ENCODE assay signal across 19 mouse cellular contexts in genomic region chr2:78053910-78054309, GRCm38 (mm10).
DNase-seq lines count a peak whose midpoint lies in the region; ATAC-seq and TF ChIP-seq lines count a peak whose summit lies in the region.
"Had no signal": no experiment of that assay in that cellular context is flagged by ENCODE, and none has a peak within 500 bp of the region (broad histone marks: within the 10 kb centered on the region; RNA-seq: fewer than 3 reads in every experiment).

No protein-coding gene starts in this region.

- peaks cover 3% of the 10 kb centered on the region for H3K4me1 ChIP-seq in lung, postnatal 0 days (ENCODE audit: insufficient read depth, low read depth, low read length)

- H3K4me3 ChIP-seq in lung, postnatal 0 days (ENCODE audit: low read depth, low read length) = no peak overlapping the region
- H3K4me3 ChIP-seq: embryonic facial prominence, embryonic 12.5 days; forebrain, embryonic 15.5 days; heart, adult 2 months; heart, embryonic 15.5 days; hindbrain, embryonic 15.5 days had no signal

- H3K36me3 ChIP-seq in lung, postnatal 0 days (ENCODE audit: insufficient read depth, low read length) = no peaks in the 10 kb centered on the region
- H3K36me3 ChIP-seq: embryonic facial prominence, embryonic 12.5 days; forebrain, embryonic 15.5 days; heart, embryonic 15.5 days; hindbrain, embryonic 15.5 days had no signal

- no peak for ATAC-seq in lung, postnatal 0 days
- peak; percentile 48 for ATAC-seq in common myeloid progenitor, adult 5-6 weeks (replicated peaks; ENCODE audit: low read depth, poor library complexity, severe bottlenecking)
- ATAC-seq in megakaryocyte, adult 5-6 weeks (ENCODE audit: poor library complexity, severe bottlenecking) = peak; percentile 59
- no peak for ATAC-seq in inflammation-experienced regulatory T-cells, adult 6 months
- ATAC-seq: forebrain, embryonic 15.5 days had no signal

- TF ChIP-seq CTCF in lung, postnatal 0 days (IDR thresholded peaks at IDR 0.05) = no peak

- TF ChIP-seq EP300 in lung, postnatal 0 days (IDR thresholded peaks at IDR 0.05) = no peak

- H3K27me3 ChIP-seq in lung, postnatal 0 days (replicated peaks; ENCODE audit: insufficient read depth, low read length) = no peaks in the 10 kb centered on the region
- H3K27me3 ChIP-seq: embryonic facial prominence, embryonic 12.5 days; forebrain, embryonic 15.5 days; heart, embryonic 15.5 days; hindbrain, embryonic 15.5 days had no signal

- H3K4me2 ChIP-seq in lung, postnatal 0 days (replicated peaks; ENCODE audit: low read depth, low read length) = no peak overlapping the region
- H3K4me2 ChIP-seq: embryonic facial prominence, embryonic 12.5 days; forebrain, embryonic 15.5 days; heart, embryonic 11.5 days; heart, embryonic 15.5 days; hindbrain, embryonic 15.5 days had no signal

- H3K27ac ChIP-seq in lung, postnatal 0 days (ENCODE audit: low read length) = no peak overlapping the region
- H3K27ac ChIP-seq: embryonic facial prominence, embryonic 12.5 days; forebrain, embryonic 15.5 days; heart, adult 2 months; heart, embryonic 15.5 days; hindbrain, embryonic 15.5 days had no signal

- peak; percentile 35 for DNase-seq in lung, postnatal 0 days (ENCODE audit: low spot score)
- no peak for DNase-seq in lung, postnatal 14 days
- no peak for DNase-seq in kidney, adult 9 months
- DNase-seq in cerebellum, postnatal 14 days = no peak
- DNase-seq: adrenal gland, adult 2 months; adrenal gland, postnatal 25 days; cerebellum, adult 2 months; cerebellum, postnatal 10 days; gastrocnemius, postnatal 10 days; heart, adult 2 months; heart, postnatal 14 days had no signal

- H3K9ac ChIP-seq in lung, postnatal 0 days (replicated peaks; ENCODE audit: low read depth) = no peak overlapping the region
- H3K9ac ChIP-seq: embryonic facial prominence, embryonic 12.5 days; forebrain, embryonic 15.5 days; heart, embryonic 15.5 days; hindbrain, embryonic 15.5 days had no signal

- no peaks in the 10 kb centered on the region for H3K9me3 ChIP-seq in lung, postnatal 0 days (ENCODE audit: low read length)
- H3K9me3 ChIP-seq: embryonic facial prominence, embryonic 12.5 days; forebrain, embryonic 15.5 days; heart, embryonic 15.5 days; hindbrain, embryonic 15.5 days had no signal

- WGBS in lung, postnatal 0 days = 56% methylated on average over 3 of the region's 3 CpGs

Comparison
In these comparisons a context has a peak if more than half of its experiments do, and no peak if none do; other contexts are left out.
1. ATAC-seq: peak in common myeloid progenitor, adult 5-6 weeks (single experiment) and megakaryocyte, adult 5-6 weeks (single experiment); none in lung, postnatal 0 days (single experiment) and inflammation-experienced regulatory T-cells, adult 6 months (single experiment).